Mouse (Mus musculus) spleen, embryonic (tissue): ENCODE data around the gene Atp5b.

Source experiments
- CTCF ChIA-PET: fragments of 350-600 bp; sonication (Branson Sonifier 250); formaldehyde crosslinking; loops from one replicate; lab custom pipeline; 2022; lab: Charles Lee

Gene Atp5b

GRCm38 (mm10) chr10:128082880-128083421, at the start of gene Atp5b:
Gene Atp5b, plus strand, starts transcription at chr10:128083273.
- CTCF ChIA-PET: interaction anchor here (1.0 kb wide), 1 partner anchor 14 kb away, joined by 3 read pairs; no protein-coding TSS in a partner anchor

GRCm38 (mm10) chr10:128036746-128037425, 46.2 kb upstream of the Atp5b start:
- CTCF ChIA-PET: interaction anchor here (0.6 kb wide), 1 partner anchor 370 kb away, joined by 4 read pairs; the partner anchor contains the start of gene Nemp1

- CTCF ChIA-PET: interaction anchor here (0.5 kb wide), 1 partner anchor 824 kb away, joined by 3 read pairs; no protein-coding TSS in a partner anchor
These were observed 45.2 kb upstream of the Atp5b start for GRCm38 (mm10) chr10:128037921-128038320.

GRCm38 (mm10) chr10:128039167-128039566, 43.9 kb upstream of the Atp5b start:
- CTCF ChIA-PET: interaction anchor here (0.6 kb wide), 1 partner anchor 14 kb away, joined by 5 read pairs; no protein-coding TSS in a partner anchor

- CTCF ChIA-PET: no interaction called here
These were observed 43.2 kb upstream of the Atp5b start for GRCm38 (mm10) chr10:128039858-128040257.

- CTCF ChIA-PET: no interaction called here
These were observed 42.8 kb upstream of the Atp5b start for GRCm38 (mm10) chr10:128040293-128040692.

- CTCF ChIA-PET: no interaction called here
These were observed 41.4 kb upstream of the Atp5b start for GRCm38 (mm10) chr10:128041636-128042035.

GRCm38 (mm10) chr10:128042466-128042865, 40.6 kb upstream of the Atp5b start:
- CTCF ChIA-PET: no interaction called here

- CTCF ChIA-PET: no interaction called here
These were observed 39.8 kb upstream of the Atp5b start for GRCm38 (mm10) chr10:128043041-128043835.

- CTCF ChIA-PET: no interaction called here
These were observed 34.9 kb upstream of the Atp5b start for GRCm38 (mm10) chr10:128048157-128048556.

- CTCF ChIA-PET: no interaction called here
These were observed 33.3 kb upstream of the Atp5b start for GRCm38 (mm10) chr10:128049741-128050140.

- CTCF ChIA-PET: no interaction called here
These were observed 32.7 kb upstream of the Atp5b start for GRCm38 (mm10) chr10:128050355-128050754.

GRCm38 (mm10) chr10:128051589-128051988, 31.5 kb upstream of the Atp5b start:
- CTCF ChIA-PET: interaction anchor here (0.6 to 0.7 kb wide), 2 partner anchors 138 to 362 kb away, joined by 3 to 6 read pairs; no protein-coding TSS in a partner anchor

- CTCF ChIA-PET: interaction anchor here (0.7 kb wide), 1 partner anchor 137 kb away, joined by 6 read pairs; no protein-coding TSS in a partner anchor
These were observed 30.9 kb upstream of the Atp5b start for GRCm38 (mm10) chr10:128052136-128052535.

- CTCF ChIA-PET: interaction anchor here (0.7 kb wide), 1 partner anchor 14 kb away, joined by 5 read pairs; no protein-coding TSS in a partner anchor
These were observed 30.1 kb upstream of the Atp5b start for GRCm38 (mm10) chr10:128053001-128053400.

GRCm38 (mm10) chr10:128058184-128058583, 24.9 kb upstream of the Atp5b start:
- CTCF ChIA-PET: no interaction called here

GRCm38 (mm10) chr10:128058601-128059151, 24.4 kb upstream of the Atp5b start, which contains the start of gene Ptges3:
Gene Ptges3, plus strand, starts transcription at chr10:128058954.
- CTCF ChIA-PET: no interaction called here

GRCm38 (mm10) chr10:128059207-128059981, 23.7 kb upstream of the Atp5b start:
- CTCF ChIA-PET: no interaction called here

GRCm38 (mm10) chr10:128061109-128061508, 22.0 kb upstream of the Atp5b start:
- CTCF ChIA-PET: interaction anchor here (0.6 to 0.7 kb wide), 2 partner anchors 55 to 705 kb away, joined by 3 to 5 read pairs; no protein-coding TSS in a partner anchor

- CTCF ChIA-PET: interaction anchor here (0.5 to 0.7 kb wide), 2 partner anchors 379 to 491 kb away, joined by 6 to 12 read pairs; no protein-coding TSS in a partner anchor
These were observed 20.7 kb upstream of the Atp5b start for GRCm38 (mm10) chr10:128062221-128062989.
